Mouse (Mus musculus): Measurements from ENCODE around the gene Olfr844. TPM values are rescaled to one million over a fixed set of nuclear protein-coding genes. Genes with fewer than 3 reads are reported as not detected.

The Olfr844 gene
- not detected for total RNA-seq (2023)

DNA sequence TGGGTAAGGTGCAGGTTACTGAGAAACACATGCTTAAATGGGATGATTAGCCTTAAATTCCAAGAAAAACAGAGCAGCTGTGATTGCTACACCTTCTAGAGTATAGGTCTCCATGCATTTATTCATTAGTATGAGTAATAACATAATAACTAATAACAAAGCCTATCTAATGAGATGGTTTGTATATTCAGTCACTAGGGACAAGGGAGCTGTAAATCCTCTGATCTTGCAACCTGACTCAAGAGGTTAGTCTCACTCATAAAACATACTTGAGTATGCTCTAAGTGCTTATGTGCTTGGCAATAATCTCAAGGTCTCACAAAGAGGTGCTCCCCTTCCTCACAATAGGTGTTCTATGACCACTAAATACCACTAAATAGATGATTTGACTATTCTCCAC, at the start of gene Olfr844:
Gene Olfr844 (plus strand): TSS at position 301 of the 400 bp plus-strand sequence.

DNA sequence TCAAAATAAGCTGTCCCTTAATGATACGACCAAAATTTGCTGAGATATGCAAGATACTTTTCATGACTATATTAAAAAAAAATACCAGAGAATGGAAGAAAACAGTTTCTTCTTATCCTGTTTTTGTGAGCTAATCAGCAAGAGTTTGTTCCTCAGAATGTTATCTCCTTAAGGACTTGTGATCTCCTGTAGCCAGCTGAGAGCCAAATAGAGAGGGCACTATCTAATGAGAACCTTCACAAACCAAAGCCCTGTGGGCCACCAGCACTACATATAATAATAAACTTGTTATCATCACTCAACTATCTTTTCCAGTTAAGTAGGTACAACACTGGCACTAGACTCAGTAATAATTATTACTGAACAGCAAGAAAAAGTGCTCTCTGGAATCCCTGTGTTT, 20.0 kb downstream of the Olfr844 start, which contains the start of gene Olfr845:
Gene Olfr845 (plus strand): TSS at position 301 of the 400 bp plus-strand sequence.

DNA sequence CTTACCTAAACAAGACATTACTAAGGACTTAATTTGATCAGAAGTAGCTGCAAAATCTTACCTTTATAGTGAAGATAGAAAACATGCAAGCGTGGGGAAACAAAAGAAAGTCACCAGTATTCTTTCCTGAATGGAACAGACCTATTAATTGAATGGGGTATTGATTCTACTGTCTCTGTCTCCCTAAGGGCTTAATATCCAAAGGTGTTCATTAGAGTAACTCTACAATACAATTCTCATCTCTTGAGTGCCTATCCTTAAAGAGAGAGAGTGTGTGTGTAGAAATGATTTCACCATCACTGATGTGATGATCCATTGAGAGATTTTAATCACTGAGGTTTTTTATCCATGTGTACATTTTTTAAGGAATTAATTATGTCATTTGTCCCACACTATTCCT, 47.8 kb downstream of the Olfr844 start, which contains the start of gene Olfr846:
Gene Olfr846 (minus strand): TSS at position 101 of the 400 bp plus-strand sequence.

Other genes starting within 250 kb of the Olfr844 start
- gene Olfr836, start 196.0 kb upstream of the Olfr844 start, total RNA-seq (2023): not detected
- not detected for gene Olfr837, start 180.0 kb upstream of the Olfr844 start, total RNA-seq (2023)
- gene Olfr839-ps1, start 139.0 kb upstream of the Olfr844 start, total RNA-seq (2023): not detected
- not detected for gene Olfr843, start 64.4 kb upstream of the Olfr844 start, total RNA-seq (2023)
- gene Olfr845, start 20.1 kb downstream of the Olfr844 start, total RNA-seq (2023): not detected
- gene Olfr846, start 47.7 kb downstream of the Olfr844 start, total RNA-seq (2023): not detected
- gene Olfr847, start 62.3 kb downstream of the Olfr844 start, total RNA-seq (2023): not detected
- gene Olfr849, start 123.9 kb downstream of the Olfr844 start, total RNA-seq (2023): not detected
- not detected for gene Olfr850, start 161.9 kb downstream of the Olfr844 start, total RNA-seq (2023)
- not detected for gene Olfr851, start 176.9 kb downstream of the Olfr844 start, total RNA-seq (2023)
- gene Olfr853, start 224.7 kb downstream of the Olfr844 start, total RNA-seq (2023): not detected